Mouse (Mus musculus): ENCODE data around the gene Ltb4r1.

GRCm38 (mm10) chr14:55745180-55745860, 20.4 kb upstream of the Ltb4r1 start, which contains the start of the genes Dhrs1 and Nop9:
- TF ChIP-seq CTCF (IDR thresholded peaks at IDR 0.05; ENCODE audit: low read depth, low read length) (no peak), POLR2A (IDR thresholded peaks at IDR 0.05; ENCODE audit: insufficient read depth, low read length) (peak; percentile 39)
